Mouse (Mus musculus) intestine, postnatal 0 days (tissue): Measurements from ENCODE around the gene Trim2. TPM values are rescaled to one million over a fixed set of nuclear protein-coding genes. Genes with fewer than 3 reads are reported as not detected.
A peak's percentile ranks its signal among the peaks of the same experiment; 100 is the strongest.

Source experiments
- ATAC-seq: fragments of 200-750 bp; cut with Nextera tagmentation; 2 replicates; pipeline ENCODE4 v1.8.0; 2017; ENCODE audit warnings: mild to moderate bottlenecking, moderate TSS enrichment, moderate library complexity
- H3K27ac ChIP-seq: fragments of 300-500 bp; sonication (generic); 2 replicates; pipeline ENCODE4 v1.5.1; 2014; ENCODE audit warnings: mild to moderate bottlenecking, low read depth, low read length, moderate library complexity
- H3K27me3 ChIP-seq: fragments of 300-500 bp; sonication (generic); replicated peaks from 2 replicates; pipeline ENCODE4 v1.6.1; 2014; ENCODE audit warnings: low read length, mixed read lengths; ENCODE audit not compliant: control insufficient read depth, insufficient read depth
- H3K36me3 ChIP-seq: fragments of 300-500 bp; sonication (generic); 2 replicates; pipeline ENCODE4 v1.6.1; 2014; ENCODE audit warnings: mild to moderate bottlenecking, moderate library complexity; ENCODE audit not compliant: control insufficient read depth, insufficient read depth
- H3K4me1 ChIP-seq: fragments of 300-500 bp; sonication (generic); replicated peaks from 2 replicates; pipeline ENCODE4 v1.6.1; 2014; ENCODE audit warnings: antibody characterized with exemption, low read length, mixed read lengths; ENCODE audit not compliant: control insufficient read depth, insufficient read depth
- H3K4me2 ChIP-seq: fragments of 300-500 bp; sonication (generic); replicated peaks from 2 replicates; pipeline ENCODE4 v1.6.1; 2014; ENCODE audit warnings: low read depth, mild to moderate bottlenecking, moderate library complexity
- H3K4me3 ChIP-seq: fragments of 300-500 bp; sonication (generic); 2 replicates; pipeline ENCODE4 v1.5.1; 2014; ENCODE audit warnings: low read depth, low read length
- H3K9ac ChIP-seq: fragments of 300-500 bp; sonication (generic); 2 replicates; pipeline ENCODE4 v1.6.1; 2014; ENCODE audit warnings: mild to moderate bottlenecking, low read depth, low read length
- H3K9me3 ChIP-seq: fragments of 300-500 bp; sonication (generic); 2 replicates; pipeline ENCODE4 v1.6.1; 2016; ENCODE audit warnings: mixed run types; ENCODE audit not compliant: control insufficient read depth
- CTCF ChIP-seq: sonication (generic); IDR thresholded peaks from 2 replicates; pipeline ENCODE4 v1.5.1; 2016; ENCODE audit warnings: low read depth, mild to moderate bottlenecking, control low read depth, antibody characterized with exemption, moderate library complexity
- WGBS: fragments of 180-500 bp; shearing (Covaris S2); extraction: QIAGEN DNeasy Blood & Tissue Kit; methylation state at CpG from one replicate; pipeline ENCODE4 v1.1.7; 2014; 5-methylcytosine and 5-hydroxymethylcytosine counted together
- polyA plus RNA-seq: library from polyadenylated mRNA; unstranded; fragments of >200 nt; fragmentation: Nextera tagmentation; extraction: Ambion mirVana; gene quantifications from 2 replicates; pipeline ENCODE4 v1.2.1, GENCODE M21; 2015

Trim2 gene
- polyA plus RNA-seq, 1 experiment from 2014 or later: 21.2 TPM

DNA sequence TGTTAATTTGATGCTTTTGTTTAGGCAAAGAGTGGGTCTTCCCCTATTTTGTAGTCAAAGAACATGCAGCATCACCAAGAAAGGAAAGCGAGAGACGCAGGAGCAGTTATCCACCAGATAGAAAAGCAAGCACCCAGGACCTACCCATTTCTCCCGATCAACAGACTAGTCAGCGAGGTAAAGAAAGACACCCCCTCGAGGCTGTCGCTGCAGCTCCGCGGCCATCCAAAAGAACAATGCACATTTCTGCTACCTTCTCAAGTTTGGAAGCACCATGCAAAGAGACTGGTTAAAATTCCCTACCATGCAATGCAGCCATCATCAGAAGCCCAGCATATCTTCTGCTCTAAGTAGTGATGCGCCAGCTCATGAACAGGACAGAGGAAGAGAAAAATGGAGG, 86.4 kb downstream of the Trim2 start:
- Histone ChIP-seq H3K4me2 (peak overlapping the region; percentile 64), H3K36me3 (no peaks in the 10 kb centered on the region), H3K9ac (no peak overlapping the region), H3K4me1 (0 out of 2 replicates have a peak, but pooled peaks cover 4% of the 10 kb centered on the region), H3K27me3 (no peaks in the 10 kb centered on the region), H3K4me3 (peak overlapping the region; percentile 32), H3K9me3 (no peaks in the 10 kb centered on the region), H3K27ac (no peak overlapping the region)
- no peak for TF ChIP-seq CTCF
- ATAC-seq: no peak
- 29% methylated on average over 9 of the region's 9 CpGs for WGBS

DNA sequence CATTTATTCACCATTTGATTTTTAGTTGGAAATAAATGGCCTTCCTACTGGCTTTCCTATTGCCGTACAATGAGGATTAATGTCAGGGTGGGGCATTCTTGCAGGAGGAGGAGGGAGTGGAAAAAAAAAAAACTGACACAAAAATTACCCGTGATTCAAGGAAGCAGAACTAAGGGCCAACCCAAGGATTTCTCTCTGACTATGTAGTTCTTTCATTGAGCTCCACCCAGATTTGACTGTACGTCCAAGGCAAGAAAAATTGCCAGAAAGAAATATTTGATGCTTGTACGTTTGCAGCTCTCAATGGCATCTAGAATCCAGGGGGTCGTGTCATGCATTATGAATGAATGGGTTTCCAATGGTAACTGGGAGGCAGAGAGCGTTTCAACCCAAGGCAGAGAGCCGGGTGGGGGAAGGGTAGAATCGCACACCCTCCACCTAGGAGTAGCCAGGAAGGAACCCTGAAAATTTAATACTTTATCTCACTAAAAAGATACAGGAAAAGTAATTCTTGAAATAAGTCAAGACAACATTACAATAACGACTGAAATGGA, 86.9 kb downstream of the Trim2 start:
- H3K9me3 ChIP-seq: no peaks in the 10 kb centered on the region
- H3K27ac ChIP-seq: no peak overlapping the region
- no peak for TF ChIP-seq CTCF
- 15% methylated on average over 9 of the region's 9 CpGs for WGBS
- no peak overlapping the region for H3K9ac ChIP-seq
- no peak for ATAC-seq
- H3K4me3 ChIP-seq: peak overlapping the region; percentile 32; the same call in 1 of the 2 replicates
- H3K4me1 ChIP-seq: 0 out of 2 replicates have a peak, but pooled peaks cover 4% of the 10 kb centered on the region
- no peaks in the 10 kb centered on the region for H3K36me3 ChIP-seq
- no peaks in the 10 kb centered on the region for H3K27me3 ChIP-seq
- H3K4me2 ChIP-seq: peak overlapping the region; percentile 64

DNA sequence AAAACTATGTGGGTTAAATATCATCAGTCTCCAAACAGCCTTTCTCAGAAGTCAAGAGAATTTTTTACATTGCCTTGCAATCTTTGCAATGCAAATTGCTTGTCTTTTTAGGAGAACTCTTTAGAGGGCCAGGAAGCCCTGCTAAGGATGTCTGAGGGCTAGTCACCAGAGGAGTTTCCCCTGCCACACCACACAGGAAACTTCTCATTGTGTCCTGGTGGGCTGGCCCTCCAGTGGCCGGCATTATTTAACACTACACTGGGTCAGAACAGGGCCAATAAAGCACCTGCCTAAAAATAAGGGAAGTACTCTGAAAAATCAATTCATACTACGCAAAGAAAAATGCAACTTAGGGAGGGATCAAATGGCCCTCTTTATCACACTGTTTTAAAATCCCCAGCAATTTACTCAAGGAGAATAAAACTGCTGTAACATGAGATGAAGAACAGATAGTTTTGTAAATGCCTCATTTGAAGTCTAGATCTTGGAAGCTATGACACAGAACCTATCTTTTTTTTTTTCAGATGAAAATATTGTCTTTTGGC, 87.4 kb downstream of the Trim2 start:
- no peak for ATAC-seq
- no peak overlapping the region for H3K4me2 ChIP-seq
- no peak overlapping the region for H3K4me3 ChIP-seq
- H3K27me3 ChIP-seq: no peaks in the 10 kb centered on the region
- WGBS: 28% methylated on average over 2 of the region's 2 CpGs
- no peaks in the 10 kb centered on the region for H3K9me3 ChIP-seq
- no peak overlapping the region for H3K9ac ChIP-seq
- TF ChIP-seq CTCF: no peak; the same call in 1 of the 2 replicates
- H3K4me1 ChIP-seq: 0 out of 2 replicates have a peak, but pooled peaks cover 4% of the 10 kb centered on the region
- H3K27ac ChIP-seq: no peak overlapping the region
- H3K36me3 ChIP-seq: no peaks in the 10 kb centered on the region

DNA sequence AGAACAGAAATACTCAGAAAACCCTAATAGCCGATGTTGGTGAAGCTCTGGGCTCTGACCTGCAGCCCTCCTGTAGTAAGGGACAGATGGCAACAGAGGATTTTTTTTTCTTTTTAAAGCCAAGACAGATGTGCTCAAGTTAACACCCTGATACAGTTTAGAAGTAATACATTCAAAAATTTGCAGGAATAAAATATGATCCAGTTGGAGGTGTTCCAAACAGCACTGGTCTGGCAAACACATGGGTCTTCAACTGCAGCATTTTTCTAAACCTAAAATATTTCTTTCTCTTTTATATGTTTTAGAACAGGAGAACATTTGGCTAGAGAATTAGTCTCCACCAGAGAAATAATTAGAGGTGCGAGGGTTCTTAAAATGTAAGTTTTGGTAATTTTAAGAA, 88.2 kb downstream of the Trim2 start:
- 84% methylated on average over 2 of the region's 2 CpGs for WGBS
- TF ChIP-seq CTCF: no peak
- no peak overlapping the region for H3K4me2 ChIP-seq
- H3K9me3 ChIP-seq: no peaks in the 10 kb centered on the region
- H3K9ac ChIP-seq: no peak overlapping the region
- no peaks in the 10 kb centered on the region for H3K36me3 ChIP-seq
- 0 out of 2 replicates have a peak, but pooled peaks cover 4% of the 10 kb centered on the region for H3K4me1 ChIP-seq
- H3K27ac ChIP-seq: no peak overlapping the region
- ATAC-seq: no peak
- no peaks in the 10 kb centered on the region for H3K27me3 ChIP-seq
- H3K4me3 ChIP-seq: no peak overlapping the region

DNA sequence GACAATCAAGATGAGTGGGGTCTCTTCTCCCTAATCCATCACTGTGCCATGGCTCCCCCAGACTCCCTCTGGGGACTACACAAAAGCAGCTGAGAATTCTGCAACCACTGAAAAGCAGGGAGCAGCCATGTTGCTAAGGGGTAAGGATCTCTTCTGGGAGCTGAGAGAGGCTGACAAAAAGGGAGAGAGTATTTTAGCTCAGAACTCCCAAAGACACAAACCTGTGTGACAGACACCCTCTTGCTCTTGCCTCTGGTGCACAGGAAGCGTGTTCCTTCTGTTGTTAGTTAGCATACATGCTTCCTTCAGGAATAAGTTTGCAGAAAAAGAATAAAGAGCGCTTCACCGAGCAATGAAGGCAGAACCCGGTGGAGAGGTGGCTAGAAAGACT, 88.7 kb downstream of the Trim2 start:
- Histone ChIP-seq H3K4me3 (no peak overlapping the region), H3K36me3 (no peaks in the 10 kb centered on the region), H3K9me3 (no peaks in the 10 kb centered on the region), H3K27me3 (no peaks in the 10 kb centered on the region), H3K4me1 (0 out of 2 replicates have a peak, but pooled peaks cover 4% of the 10 kb centered on the region), H3K27ac (no peak overlapping the region), H3K9ac (no peak overlapping the region), H3K4me2 (no peak overlapping the region)
- no peak for TF ChIP-seq CTCF
- WGBS: 76% methylated on average over 4 of the region's 4 CpGs
- ATAC-seq: no peak

DNA sequence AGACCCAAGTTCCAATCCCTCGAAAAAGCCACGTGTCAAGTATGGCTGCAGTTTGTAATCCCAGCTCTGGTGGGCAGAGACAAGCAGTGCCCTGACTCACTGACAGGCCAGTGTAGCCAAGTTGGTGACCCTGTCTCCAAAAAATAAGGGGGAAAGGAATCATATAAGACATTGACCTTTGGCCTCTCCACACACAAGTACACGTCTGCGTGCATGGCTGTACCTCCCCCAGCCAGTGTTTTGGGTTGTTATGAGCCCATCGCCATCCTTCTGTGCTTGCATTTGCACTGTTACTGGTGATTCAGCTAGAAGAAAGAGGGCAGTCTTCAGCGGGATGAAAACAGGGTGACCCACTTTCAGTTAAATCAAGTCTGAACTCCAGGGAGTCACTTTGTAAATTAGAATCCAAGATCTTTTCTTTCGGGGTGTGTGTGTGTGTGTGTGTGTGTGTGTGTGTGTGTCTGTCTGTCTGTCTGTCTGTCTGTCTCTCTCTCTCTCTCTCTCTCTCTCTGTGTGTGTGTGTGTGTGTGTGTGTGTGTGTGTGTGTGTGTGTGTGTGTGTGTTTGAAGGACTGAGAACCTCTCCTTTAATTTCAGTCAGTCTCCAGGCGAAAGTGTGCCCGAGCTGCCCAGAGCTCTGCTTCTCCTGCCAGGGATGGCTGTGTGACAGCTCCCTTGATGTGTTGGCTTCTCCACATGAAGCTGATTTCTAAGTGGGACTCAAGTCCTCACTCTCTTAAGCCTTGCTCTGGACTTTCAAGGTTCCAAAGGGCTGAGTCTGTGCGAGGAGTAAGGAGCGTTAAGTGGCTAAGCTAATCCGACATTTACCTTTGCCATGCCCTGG, 89.3 kb downstream of the Trim2 start:
- Histone ChIP-seq H3K9ac (no peak overlapping the region), H3K4me3 (no peak overlapping the region), H3K4me1 (0 out of 2 replicates have a peak, but pooled peaks cover 4% of the 10 kb centered on the region), H3K27me3 (no peaks in the 10 kb centered on the region), H3K4me2 (no peak overlapping the region), H3K9me3 (no peaks in the 10 kb centered on the region), H3K36me3 (no peaks in the 10 kb centered on the region), H3K27ac (no peak overlapping the region)
- 67% methylated on average over 12 of the region's 12 CpGs for WGBS
- no peak for TF ChIP-seq CTCF
- no peak for ATAC-seq
